Mouse (Mus musculus): Measurements from ENCODE around the gene Arhgef11.

- TF ChIP-seq CTCF (IDR thresholded peaks at IDR 0.05; ENCODE audit: low read depth) (no peak), EP300 (IDR thresholded peaks at IDR 0.05; ENCODE audit: low read depth) (no peak)
Observed at GRCm38 (mm10) chr3:87728696-87729095, 111.3 kb downstream of the Arhgef11 start.
